Mouse (Mus musculus) E14TG2a.4 (cell line): ENCODE data around the gene Slc2a8.

Experiments used
- H3K27me3 ChIP-seq: 2 replicates; pipeline ENCODE4 v1.6.1; 2014; ENCODE audit warnings: low read length, control low read depth; ENCODE audit not compliant: insufficient read depth
- H3K36me3 ChIP-seq: 2 replicates; pipeline ENCODE4 v1.6.1; 2014; ENCODE audit warnings: low read length, control low read depth; ENCODE audit not compliant: insufficient read depth
- H3K4me1 ChIP-seq: replicated peaks from 2 replicates; pipeline ENCODE4 v1.6.1; 2014; ENCODE audit warnings: low read depth, low read length, control low read depth
- H3K4me3 ChIP-seq: replicated peaks from 2 replicates; pipeline ENCODE4 v1.5.1; 2014; ENCODE audit warnings: mild to moderate bottlenecking, low read length
- H3K9me3 ChIP-seq: 2 replicates; pipeline ENCODE4 v1.6.1; 2014; ENCODE audit warnings: low read length, control low read depth
- CTCF ChIP-seq: conservative IDR thresholded peaks from 2 replicates; pipeline ENCODE4 v1.5.1; 2014; ENCODE audit warnings: low read length
- NANOG ChIP-seq: IDR thresholded peaks from 2 replicates; pipeline ENCODE4 v1.6.1; 2014; ENCODE audit warnings: borderline replicate concordance, low read length, mixed read lengths
- POU5F1 ChIP-seq: IDR thresholded peaks from 2 replicates; pipeline ENCODE4 v1.6.1; 2014; ENCODE audit warnings: low read length, borderline replicate concordance

The Slc2a8 gene

GRCm38 (mm10) chr2:32923551-32924250 is 58.2 kb downstream of the Slc2a8 start:
- Histone ChIP-seq H3K4me3 (peak overlapping the region; percentile 53), H3K9me3 (no peaks in the 10 kb centered on the region), H3K36me3 (peaks cover 95% of the 10 kb centered on the region), H3K27me3 (no peaks in the 10 kb centered on the region), H3K4me1 (peaks cover 85% of the 10 kb centered on the region)
- TF ChIP-seq POU5F1 (no peak), CTCF (no peak), NANOG (no peak)
